Mouse (Mus musculus) forebrain, postnatal 0 days (tissue): ENCODE results near the gene Sec61a2. TPM values are rescaled to one million over a fixed set of nuclear protein-coding genes. Genes with fewer than 3 reads are reported as not detected.
A peak's percentile ranks its signal among the peaks of the same experiment; 100 is the strongest.

Experiments
- ATAC-seq: fragments of 200-750 bp; cut with Nextera tagmentation; 2 replicates; pipeline ENCODE4 v1.8.0; 2017; ENCODE audit warnings: mild to moderate bottlenecking, moderate library complexity
- DNase-seq: peaks from one replicate; pipeline ENCODE4 v3.0.0-alpha.2; 2015
- H3K27ac ChIP-seq: fragments of 300-500 bp; sonication (generic); 2 replicates; pipeline ENCODE4 v1.5.1; 2014; ENCODE audit warnings: low read depth, mild to moderate bottlenecking, antibody characterized with exemption, low read length, moderate library complexity, mixed read lengths
- H3K27me3 ChIP-seq: fragments of 300-500 bp; sonication (generic); 2 replicates; pipeline ENCODE4 v1.6.1; 2014; ENCODE audit warnings: mild to moderate bottlenecking, low read length, mixed read lengths; ENCODE audit not compliant: insufficient read depth
- H3K36me3 ChIP-seq: fragments of 300-500 bp; sonication (generic); 2 replicates; pipeline ENCODE4 v1.6.1; 2014; ENCODE audit warnings: mild to moderate bottlenecking, moderate library complexity; ENCODE audit not compliant: insufficient read depth
- H3K4me1 ChIP-seq: fragments of 300-500 bp; sonication (generic); 2 replicates; pipeline ENCODE4 v1.6.1; 2014; ENCODE audit warnings: antibody characterized with exemption; ENCODE audit not compliant: insufficient read depth
- H3K4me2 ChIP-seq: fragments of 300-500 bp; sonication (generic); 2 replicates; pipeline ENCODE4 v1.6.1; 2014; ENCODE audit warnings: low read depth, mild to moderate bottlenecking, moderate library complexity
- H3K4me3 ChIP-seq: fragments of 300-500 bp; sonication (generic); 2 replicates; pipeline ENCODE4 v1.5.1; 2014; ENCODE audit warnings: low read depth, low read length, mixed read lengths
- H3K9ac ChIP-seq: fragments of 300-500 bp; sonication (generic); 2 replicates; pipeline ENCODE4 v1.6.1; 2014; ENCODE audit warnings: mild to moderate bottlenecking
- H3K9me3 ChIP-seq: fragments of 300-500 bp; sonication (generic); 2 replicates; pipeline ENCODE4 v1.6.1; 2016; ENCODE audit warnings: low read length
- CTCF ChIP-seq: sonication (generic); IDR thresholded peaks from 2 replicates; pipeline ENCODE4 v1.5.1; 2016; ENCODE audit warnings: antibody characterized with exemption, control low read depth, low read depth
- WGBS: fragments of 180-500 bp; shearing (Covaris S2); extraction: QIAGEN DNeasy Blood & Tissue Kit; methylation state at CpG from one replicate; pipeline ENCODE4 v1.1.7; 2014; 5-methylcytosine and 5-hydroxymethylcytosine counted together
- polyA plus RNA-seq: library from polyadenylated mRNA; unstranded; fragments of >200 nt; fragmentation: Nextera tagmentation; extraction: Ambion mirVana; gene quantifications from 2 replicates; pipeline ENCODE4 v1.2.1, GENCODE M21; 2015
- total RNA-seq: library from RNA; depleted of rRNA; stranded (reverse); fragments of >200 nt; gene quantifications from 2 replicates; pipeline ENCODE4 v1.2.3, GENCODE M21; 2014

The Sec61a2 gene
- total and polyA plus RNA-seq, 2 experiments from 2014 or later = 94.5 to 109 TPM

DNA sequence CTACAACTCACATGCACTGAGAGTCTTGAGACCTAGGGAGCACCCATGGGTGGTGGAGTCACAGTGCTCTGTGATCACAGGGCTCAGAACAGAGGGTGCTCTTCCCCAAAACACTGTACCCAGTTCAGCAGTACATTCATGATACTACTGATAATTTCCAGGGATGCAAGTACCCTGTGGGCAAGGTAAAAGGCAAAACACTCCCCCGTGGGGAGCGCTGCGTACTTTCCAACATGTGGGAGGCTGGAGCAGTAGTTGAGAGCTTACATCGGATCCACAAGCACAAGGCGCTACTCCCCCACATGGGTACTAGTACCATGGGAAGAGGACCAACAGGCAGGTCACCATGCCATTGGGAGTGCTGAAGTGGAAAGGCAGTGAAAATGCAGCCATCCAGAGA is 32.2 kb upstream of the Sec61a2 start:
- H3K9me3 ChIP-seq = no peaks in the 10 kb centered on the region
- no peak overlapping the region for H3K4me3 ChIP-seq
- H3K4me2 ChIP-seq = no peak overlapping the region
- H3K4me1 ChIP-seq = no peaks in the 10 kb centered on the region
- 97% methylated on average over 5 of the region's 5 CpGs for WGBS
- peaks cover 26% of the 10 kb centered on the region for H3K36me3 ChIP-seq
- no peaks in the 10 kb centered on the region for H3K27me3 ChIP-seq
- DNase-seq = no peak
- no peak for ATAC-seq
- TF ChIP-seq CTCF = no peak
- H3K9ac ChIP-seq = no peak overlapping the region
- no peak overlapping the region for H3K27ac ChIP-seq

DNA sequence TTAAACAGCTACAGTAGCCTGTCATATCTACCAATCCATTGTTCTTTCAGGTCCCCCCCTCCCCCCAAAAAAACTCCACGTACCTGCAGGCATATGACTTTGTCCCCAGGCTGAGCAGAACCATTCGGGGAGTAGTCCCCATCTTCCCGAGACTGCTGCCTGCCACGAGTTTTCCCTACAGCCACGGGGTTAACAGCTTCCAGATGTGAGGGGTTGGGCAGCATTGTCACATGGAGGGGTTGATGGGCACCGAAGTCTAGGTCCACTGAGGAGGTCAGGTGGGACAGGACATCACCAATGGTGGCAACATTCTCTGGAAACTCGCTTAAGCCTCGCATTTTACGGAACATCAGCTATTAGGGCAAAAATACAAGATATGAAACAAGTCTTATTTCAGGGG is 28.6 kb upstream of the Sec61a2 start:
- ATAC-seq = no peak
- 90% methylated on average over 9 of the region's 9 CpGs for WGBS
- TF ChIP-seq CTCF = no peak

DNA sequence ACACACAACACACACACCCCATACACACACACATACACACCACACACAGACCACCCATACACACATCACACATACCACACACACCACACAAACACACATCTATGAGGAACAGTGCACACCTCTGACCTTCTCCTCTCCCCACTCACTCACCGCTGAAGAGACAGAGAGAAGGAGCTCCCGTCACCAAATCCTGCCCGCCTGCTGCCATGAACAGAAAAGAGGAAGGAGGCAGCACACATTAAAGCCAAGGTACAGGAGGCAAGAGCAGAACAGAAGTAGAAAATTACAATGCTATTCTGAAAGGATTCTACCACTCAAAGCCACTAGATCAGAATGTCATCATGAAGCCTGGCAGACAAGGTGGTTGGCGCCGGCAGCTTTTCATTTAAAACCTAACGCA is 27.6 kb upstream of the Sec61a2 start:
- WGBS = 98% methylated on average over 6 of the region's 6 CpGs
- no peak overlapping the region for H3K27ac ChIP-seq
- H3K9ac ChIP-seq = no peak overlapping the region
- no peak overlapping the region for H3K4me3 ChIP-seq
- no peaks in the 10 kb centered on the region for H3K4me1 ChIP-seq
- no peaks in the 10 kb centered on the region for H3K9me3 ChIP-seq
- TF ChIP-seq CTCF = no peak
- H3K36me3 ChIP-seq = peaks cover 16% of the 10 kb centered on the region
- no peaks in the 10 kb centered on the region for H3K27me3 ChIP-seq
- no peak overlapping the region for H3K4me2 ChIP-seq
- ATAC-seq = no peak
- DNase-seq = no peak

More for the DNA sequence above, 28.6 kb upstream of the Sec61a2 start:
- Histone ChIP-seq H3K27ac (no peak overlapping the region), H3K36me3 (peaks cover 23% of the 10 kb centered on the region), H3K4me3 (no peak overlapping the region), H3K9ac (no peak overlapping the region), H3K9me3 (no peaks in the 10 kb centered on the region), H3K27me3 (no peaks in the 10 kb centered on the region), H3K4me2 (no peak overlapping the region), H3K4me1 (no peaks in the 10 kb centered on the region)
- DNase-seq = no peak

DNA sequence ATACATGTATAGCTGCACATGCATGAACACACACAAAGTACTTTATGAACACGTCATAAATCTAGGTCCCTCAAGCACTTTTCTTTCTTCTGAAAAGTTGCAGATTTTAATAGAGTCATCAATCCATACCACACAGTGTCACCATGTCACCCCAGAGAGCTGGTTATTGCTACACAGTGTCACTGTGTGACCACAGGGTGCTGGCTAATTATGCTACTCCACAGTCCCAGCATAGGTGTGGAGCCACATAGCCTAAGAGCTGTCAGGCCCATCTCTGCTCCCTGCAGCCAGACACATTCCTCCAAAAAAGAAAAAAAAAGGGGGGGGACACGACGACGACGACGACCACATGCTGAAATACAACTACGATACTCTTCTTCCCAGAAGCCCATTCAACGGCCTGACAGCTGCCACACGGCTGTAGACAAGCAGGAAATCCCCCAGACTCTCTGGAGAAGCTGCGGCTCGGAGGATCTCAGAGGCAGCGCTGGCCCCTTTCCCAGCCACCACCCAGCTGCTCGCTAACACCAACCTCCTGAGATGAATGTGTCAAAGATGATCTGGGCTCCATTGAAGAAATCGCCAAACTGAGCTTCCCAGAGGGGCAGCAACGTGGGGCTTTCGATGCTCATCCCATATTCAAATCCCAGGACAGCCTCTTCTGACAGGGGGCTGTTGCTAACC is 16.2 kb upstream of the Sec61a2 start:
- H3K27me3 ChIP-seq = no peaks in the 10 kb centered on the region
- H3K27ac ChIP-seq = no peak overlapping the region
- WGBS = 57% methylated on average over 16 of the region's 16 CpGs
- no peak overlapping the region for H3K4me2 ChIP-seq
- no peaks in the 10 kb centered on the region for H3K9me3 ChIP-seq
- no peak for TF ChIP-seq CTCF
- ATAC-seq = peak; percentile 60
- no peaks in the 10 kb centered on the region; the same call in 1 of the 2 replicates for H3K4me1 ChIP-seq
- no peak overlapping the region for H3K9ac ChIP-seq
- DNase-seq = peak; percentile 26
- no peak overlapping the region for H3K4me3 ChIP-seq
- peaks cover 20% of the 10 kb centered on the region for H3K36me3 ChIP-seq

DNA sequence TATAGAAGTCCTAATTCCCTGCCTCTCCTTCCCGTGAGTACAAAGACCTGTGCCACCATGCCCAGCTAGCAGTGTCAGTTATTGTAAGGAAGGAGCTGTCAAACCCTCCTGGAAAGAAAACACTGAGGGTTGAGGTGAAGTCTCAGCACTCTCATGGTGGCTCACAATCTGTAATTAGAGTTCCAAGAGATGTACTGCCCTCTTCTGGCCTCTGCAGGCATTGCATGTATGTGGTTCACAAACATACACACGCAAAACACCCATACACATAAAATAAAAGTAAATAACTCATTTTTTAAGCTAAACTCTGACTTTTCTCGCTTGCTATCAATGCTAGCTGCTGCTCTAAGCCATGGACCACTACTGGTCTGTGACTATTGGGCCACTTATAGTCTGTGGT is 11.4 kb upstream of the Sec61a2 start:
- peak; percentile 67 for TF ChIP-seq CTCF
- ATAC-seq = no peak
- H3K27ac ChIP-seq = no peak overlapping the region
- no peak overlapping the region for H3K4me3 ChIP-seq
- H3K9me3 ChIP-seq = no peaks in the 10 kb centered on the region
- H3K36me3 ChIP-seq = peaks cover 24% of the 10 kb centered on the region
- no peak overlapping the region for H3K9ac ChIP-seq
- no peaks in the 10 kb centered on the region for H3K27me3 ChIP-seq
- H3K4me2 ChIP-seq = no peak overlapping the region
- WGBS = 46% methylated on average over 3 of the region's 3 CpGs
- peak; percentile 60 for DNase-seq
- no peaks in the 10 kb centered on the region; the same call in 1 of the 2 replicates for H3K4me1 ChIP-seq

DNA sequence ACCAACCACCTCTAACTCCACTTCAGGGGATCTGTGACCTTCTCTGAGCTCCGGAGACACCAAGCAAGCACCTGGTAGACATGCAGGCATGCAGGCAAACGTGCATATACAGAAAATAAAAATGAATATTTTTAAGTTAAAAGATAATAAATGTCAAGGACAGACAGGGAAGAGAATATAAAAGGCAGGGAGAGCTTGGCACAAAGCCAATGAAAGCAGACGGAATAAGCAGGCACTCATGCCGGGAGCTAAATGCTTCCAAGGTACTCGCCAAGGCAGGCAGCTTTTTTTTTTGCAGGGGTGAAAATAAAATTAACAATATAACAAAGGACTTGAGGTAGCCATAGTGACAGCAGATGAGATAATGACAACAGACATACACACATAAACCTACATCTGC is 10.9 kb upstream of the Sec61a2 start:
- H3K4me3 ChIP-seq = no peak overlapping the region
- H3K27ac ChIP-seq = no peak overlapping the region
- no peak overlapping the region for H3K9ac ChIP-seq
- H3K4me1 ChIP-seq = no peaks in the 10 kb centered on the region
- ATAC-seq = peak; percentile 66
- H3K9me3 ChIP-seq = no peaks in the 10 kb centered on the region
- H3K4me2 ChIP-seq = no peak overlapping the region
- H3K36me3 ChIP-seq = peaks cover 20% of the 10 kb centered on the region
- peak; percentile 67 for DNase-seq
- TF ChIP-seq CTCF = no peak
- no peaks in the 10 kb centered on the region for H3K27me3 ChIP-seq
- 26% methylated on average over 5 of the region's 5 CpGs for WGBS

DNA sequence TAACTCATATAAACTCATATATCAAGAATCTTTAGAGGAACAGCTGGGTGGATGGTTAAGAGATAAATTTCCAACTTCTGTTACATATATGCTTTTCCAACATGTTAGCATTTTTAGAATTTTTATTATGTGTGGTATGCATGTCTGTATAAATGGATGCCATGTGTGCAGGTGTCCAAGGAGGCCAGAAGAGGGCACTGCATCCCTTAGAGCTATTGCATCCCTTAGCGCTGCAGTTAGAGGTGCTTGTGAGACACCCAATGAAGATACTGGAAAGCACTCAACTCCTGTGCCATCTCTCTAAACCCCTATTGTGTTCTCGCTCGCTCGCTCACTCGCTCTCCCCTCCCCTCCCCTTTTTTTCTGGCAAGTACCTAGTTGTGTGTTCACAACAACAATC is 4.9 kb upstream of the Sec61a2 start:
- no peak overlapping the region for H3K4me3 ChIP-seq
- peak; percentile 59 for TF ChIP-seq CTCF
- H3K27ac ChIP-seq = no peak overlapping the region
- DNase-seq (peak; percentile 16), ATAC-seq (no peak)
- H3K4me2 ChIP-seq = no peak overlapping the region
- no peaks in the 10 kb centered on the region for H3K4me1 ChIP-seq
- H3K9ac ChIP-seq = no peak overlapping the region
- H3K36me3 ChIP-seq = peaks cover 17% of the 10 kb centered on the region
- H3K9me3 ChIP-seq = no peaks in the 10 kb centered on the region
- no peaks in the 10 kb centered on the region for H3K27me3 ChIP-seq
- 50% methylated on average over 5 of the region's 5 CpGs for WGBS
